Mouse (Mus musculus) neural tube, embryonic 14.5 days (tissue): ENCODE data around the gene Gm17467. TPM values are rescaled to one million over a fixed set of nuclear protein-coding genes. Genes with fewer than 3 reads are reported as not detected.
"Not testable (repeated sequence)": the region's sequence is repeated elsewhere in the genome, so short reads cannot be mapped to it uniquely, and the experiment has no call there.

ENCODE experiments used
- ATAC-seq: fragments of 200-750 bp; cut with Nextera tagmentation; 2 replicates; pipeline ENCODE4 v1.8.0; 2017; ENCODE audit warnings: low read depth, mild to moderate bottlenecking, moderate TSS enrichment, moderate library complexity
- H3K27ac ChIP-seq: fragments of 300-500 bp; sonication (generic); 2 replicates; pipeline ENCODE4 v1.5.1; 2014; ENCODE audit warnings: low read depth, mild to moderate bottlenecking, control low read depth, low read length, moderate library complexity, mixed read lengths
- H3K27me3 ChIP-seq: fragments of 300-500 bp; sonication (generic); 2 replicates; pipeline ENCODE4 v1.6.1; 2014; ENCODE audit warnings: low read length; ENCODE audit not compliant: control insufficient read depth, insufficient read depth
- H3K36me3 ChIP-seq: fragments of 300-500 bp; sonication (generic); 2 replicates; pipeline ENCODE4 v1.6.1; 2014; ENCODE audit warnings: low read length, mixed read lengths; ENCODE audit not compliant: control insufficient read depth, insufficient read depth
- H3K4me1 ChIP-seq: fragments of 300-500 bp; sonication (generic); 2 replicates; pipeline ENCODE4 v1.6.1; 2014; ENCODE audit warnings: low read length; ENCODE audit not compliant: control insufficient read depth, insufficient read depth
- H3K4me2 ChIP-seq: fragments of 300-500 bp; sonication (generic); 2 replicates; pipeline ENCODE4 v1.6.1; 2014; ENCODE audit warnings: mild to moderate bottlenecking, low read depth, low read length, control low read depth
- H3K4me3 ChIP-seq: fragments of 300-500 bp; sonication (generic); 2 replicates; pipeline ENCODE4 v1.5.1; 2014; ENCODE audit warnings: low read depth, low read length, control low read depth, mixed read lengths
- H3K9ac ChIP-seq: fragments of 300-500 bp; sonication (generic); replicated peaks from 2 replicates; pipeline ENCODE4 v1.6.1; 2014; ENCODE audit warnings: low read depth, mild to moderate bottlenecking, control low read depth, low read length, mixed read lengths
- H3K9me3 ChIP-seq: fragments of 300-500 bp; sonication (generic); 2 replicates; pipeline ENCODE4 v1.6.1; 2016; ENCODE audit warnings: low read length; ENCODE audit not compliant: control insufficient read depth
- WGBS: fragments of 180-500 bp; shearing (Covaris S2); extraction: QIAGEN DNeasy Blood & Tissue Kit; methylation state at CpG from one replicate; pipeline ENCODE4 v1.1.7; 2014; 5-methylcytosine and 5-hydroxymethylcytosine counted together
- polyA plus RNA-seq: library from polyadenylated mRNA; unstranded; fragments of >200 nt; fragmentation: Nextera tagmentation; extraction: Ambion mirVana; gene quantifications from 2 replicates; pipeline ENCODE4 v1.2.1, GENCODE M21; 2014

The Gm17467 gene
- polyA plus RNA-seq, result not detected in 2 replicates

- H3K4me1 ChIP-seq, H3K36me3 ChIP-seq, H3K27me3 ChIP-seq, H3K9ac ChIP-seq, H3K4me2 ChIP-seq, H3K27ac ChIP-seq, H3K4me3 ChIP-seq, ATAC-seq, H3K9me3 ChIP-seq: not testable (repeated sequence)
- no CpG with 5 or more reads among the region's 3 CpGs for WGBS
These were observed at the start of gene Gm17467 for GRCm38 (mm10) chrX:123704691-123705090. Gene Gm17467, minus strand, starts transcription at chrX:123704791.

Other genes starting within 250 kb of the Gm17467 start
- gene Cldn34c2, start 123.1 kb downstream of the Gm17467 start, polyA plus RNA-seq, result not detected in 2 replicates
- not detected in 2 replicates for gene Cldn34c3, start 88.9 kb upstream of the Gm17467 start, polyA plus RNA-seq